Mouse (Mus musculus): ENCODE results near the gene Ssbp3.

Ssbp3 gene

GRCm38 (mm10) chr4:106985899-106986832 lies 75.7 kb downstream of the Ssbp3 start:
- no peak for DNase-seq (ENCODE audit: low read depth, low spot score)

DNA sequence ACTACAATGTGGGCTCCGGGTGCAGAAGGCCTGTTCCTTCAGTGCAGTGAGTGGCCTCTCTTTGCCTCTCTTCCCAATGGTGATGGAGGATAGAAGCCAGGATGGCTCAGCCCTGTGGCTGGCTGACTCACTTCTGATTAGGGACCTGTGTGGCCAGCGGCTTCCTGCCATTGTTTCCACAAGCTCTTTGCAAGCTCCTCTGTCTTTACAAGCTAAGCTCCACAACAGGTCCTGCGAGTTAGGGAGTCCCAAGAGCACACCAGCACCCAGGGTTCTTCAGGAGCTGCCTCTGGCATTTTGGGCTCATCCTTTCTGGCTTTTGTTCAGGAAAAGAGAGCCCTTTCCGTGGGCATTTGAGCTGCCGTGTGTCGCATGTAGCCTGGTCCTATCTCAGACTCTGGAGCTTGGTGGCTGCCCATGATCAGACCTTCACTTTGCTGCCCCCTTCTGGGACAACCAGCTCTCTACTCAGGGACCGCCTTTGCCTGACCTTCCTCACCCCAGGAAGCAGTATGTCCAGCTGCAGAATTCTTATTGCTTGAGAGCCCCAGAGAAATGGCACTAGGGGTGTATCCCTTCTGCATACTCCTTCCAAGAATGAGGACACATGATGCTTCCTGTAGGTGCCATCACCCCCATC lies 77.3 kb downstream of the Ssbp3 start:
- DNase-seq (ENCODE audit: low read depth, low spot score): peak; percentile 32

DNA sequence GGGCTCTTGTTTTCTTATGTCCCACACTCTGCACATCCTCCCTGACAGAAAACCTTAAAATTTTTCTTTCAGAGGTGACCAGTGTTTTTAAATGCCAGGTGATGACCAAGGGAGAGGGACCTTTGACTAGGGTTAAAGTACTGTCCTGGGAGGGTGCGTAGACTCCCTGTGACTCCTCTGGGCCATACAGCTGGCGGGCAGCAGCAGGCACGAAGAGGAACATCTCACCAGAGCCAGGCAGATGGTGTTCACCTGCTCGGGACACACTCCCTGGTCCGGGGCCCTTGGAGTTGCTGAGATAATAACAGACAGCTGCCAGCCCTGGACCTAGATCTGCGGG lies 78.4 kb downstream of the Ssbp3 start:
- no peak for DNase-seq (ENCODE audit: low read depth, low spot score)

- DNase-seq (ENCODE audit: low read depth, low spot score): no peak
These were observed 78.9 kb downstream of the Ssbp3 start for GRCm38 (mm10) chr4:106989226-106989983.

GRCm38 (mm10) chr4:106993053-106993452 lies 82.6 kb downstream of the Ssbp3 start:
- DNase-seq (ENCODE audit: low read depth, low spot score): no peak

GRCm38 (mm10) chr4:106994252-106994651 lies 83.8 kb downstream of the Ssbp3 start:
- no peak for DNase-seq (ENCODE audit: low read depth, low spot score)

- no peak for DNase-seq (ENCODE audit: low read depth, low spot score)
These were observed 84.6 kb downstream of the Ssbp3 start for GRCm38 (mm10) chr4:106995069-106995468.

DNA sequence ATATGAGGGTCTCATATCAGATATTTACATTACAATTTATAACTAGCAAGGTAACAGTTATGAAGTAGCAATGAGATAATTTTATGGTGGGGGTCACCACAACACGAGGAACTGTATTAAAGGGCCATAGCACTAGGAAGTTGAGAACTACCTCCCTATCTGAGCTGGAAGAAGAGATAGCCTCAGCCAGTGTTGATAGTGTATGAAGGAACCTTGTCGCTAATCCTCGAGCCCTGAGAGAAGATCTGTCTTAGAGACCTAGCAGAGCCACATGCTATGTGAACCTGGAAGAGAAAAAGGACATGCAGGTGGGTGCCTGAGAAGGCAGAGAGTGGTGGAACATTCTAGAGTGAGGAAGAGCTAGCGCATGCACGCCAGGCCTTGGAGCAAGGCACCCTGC lies 85.0 kb downstream of the Ssbp3 start:
- no peak for DNase-seq (ENCODE audit: low read depth, low spot score)

GRCm38 (mm10) chr4:106996305-106997076 lies 86.0 kb downstream of the Ssbp3 start:
- DNase-seq (ENCODE audit: low read depth, low spot score): no peak

DNA sequence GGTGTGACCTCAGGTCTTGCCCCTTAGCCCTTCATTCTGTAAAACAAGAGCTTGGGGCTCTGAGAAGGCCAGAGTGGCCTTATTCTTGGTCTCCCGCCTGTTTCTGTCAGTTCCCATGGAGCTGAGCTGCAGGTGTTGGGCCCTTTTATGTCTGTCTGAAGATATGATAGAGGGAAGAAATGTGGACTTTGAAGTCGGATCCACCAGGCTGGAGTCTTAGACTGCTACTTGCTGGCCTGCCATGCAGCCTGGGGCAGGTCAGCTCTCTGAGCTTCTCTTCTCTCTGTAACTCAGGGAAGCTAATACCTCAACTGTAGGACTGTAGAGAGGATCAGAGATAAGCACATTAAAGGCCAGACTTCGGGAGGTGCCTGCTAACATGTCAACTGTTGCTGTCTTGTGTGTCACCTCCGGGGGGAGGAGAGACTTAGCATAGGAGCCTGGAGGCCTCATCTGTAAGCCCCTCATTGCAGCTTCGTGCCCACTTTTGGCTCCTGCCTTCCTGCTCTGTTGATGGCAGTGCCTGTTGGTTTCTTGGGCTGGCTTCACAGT lies 90.8 kb downstream of the Ssbp3 start:
- DNase-seq (ENCODE audit: low read depth, low spot score): no peak

GRCm38 (mm10) chr4:107001916-107002488 lies 91.5 kb downstream of the Ssbp3 start:
- no peak for DNase-seq (ENCODE audit: low read depth, low spot score)

DNA sequence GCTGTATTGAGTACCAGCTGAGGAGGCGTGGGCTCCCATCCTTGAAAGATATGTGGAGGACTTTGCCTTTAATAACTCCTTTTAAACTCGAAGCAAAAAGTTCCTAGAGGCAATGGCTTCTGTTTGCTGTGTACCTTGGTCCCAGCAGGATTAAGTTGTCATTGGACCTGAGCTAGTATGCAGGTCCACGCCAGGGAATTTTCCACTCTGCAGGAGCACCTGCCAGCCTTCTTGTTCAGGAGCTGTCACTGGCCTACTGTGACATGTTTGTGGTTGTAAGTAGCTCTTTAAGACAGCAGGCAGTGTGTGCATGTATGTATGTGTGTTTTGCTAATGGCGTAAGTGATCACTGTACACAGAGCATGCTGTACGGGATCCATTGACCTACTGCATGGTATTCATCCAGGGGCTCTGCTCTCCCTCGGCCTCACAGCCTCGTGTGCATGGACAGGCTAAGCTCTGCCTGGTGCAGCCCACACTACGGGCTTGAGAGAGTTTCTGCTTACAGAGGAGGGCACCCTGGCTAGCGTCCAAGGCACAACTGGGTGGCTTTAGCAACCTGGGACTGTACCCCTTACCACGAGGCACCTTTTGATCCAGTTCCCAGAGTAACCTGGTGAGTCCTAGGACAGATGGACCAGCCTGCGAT lies 92.1 kb downstream of the Ssbp3 start:
- DNase-seq (ENCODE audit: low read depth, low spot score): no peak

GRCm38 (mm10) chr4:107003199-107003598 lies 92.7 kb downstream of the Ssbp3 start:
- no peak for DNase-seq (ENCODE audit: low read depth, low spot score)

- no peak for DNase-seq (ENCODE audit: low read depth, low spot score)
These were observed 93.3 kb downstream of the Ssbp3 start for GRCm38 (mm10) chr4:107003786-107004185.

GRCm38 (mm10) chr4:107004346-107004745 lies 93.8 kb downstream of the Ssbp3 start:
- no peak for DNase-seq (ENCODE audit: low read depth, low spot score)

- no peak for DNase-seq (ENCODE audit: low read depth, low spot score)
These were observed 94.7 kb downstream of the Ssbp3 start for GRCm38 (mm10) chr4:107005166-107005565.

DNA sequence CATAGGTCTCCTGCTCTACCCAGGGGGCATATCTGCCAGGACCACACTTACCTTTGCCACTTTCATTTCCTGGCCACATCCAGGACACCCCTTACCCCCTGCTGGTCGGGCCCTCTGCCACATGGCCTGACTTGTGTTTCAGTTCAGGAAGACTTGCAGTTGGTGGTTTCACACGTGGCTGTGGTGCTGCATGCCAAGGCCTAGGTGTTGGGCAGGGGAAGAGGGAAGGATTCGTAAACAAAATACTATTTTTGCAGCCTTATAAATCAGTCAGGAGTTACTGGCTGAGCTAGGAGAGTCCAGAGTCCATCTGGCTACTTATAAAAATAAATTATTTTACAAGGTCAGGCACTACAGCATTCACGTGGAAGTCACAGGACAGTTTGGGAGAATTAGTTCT lies 95.7 kb downstream of the Ssbp3 start:
- DNase-seq (ENCODE audit: low read depth, low spot score): no peak

- DNase-seq (ENCODE audit: low read depth, low spot score): no peak
These were observed 96.3 kb downstream of the Ssbp3 start for GRCm38 (mm10) chr4:107006807-107007206.

DNA sequence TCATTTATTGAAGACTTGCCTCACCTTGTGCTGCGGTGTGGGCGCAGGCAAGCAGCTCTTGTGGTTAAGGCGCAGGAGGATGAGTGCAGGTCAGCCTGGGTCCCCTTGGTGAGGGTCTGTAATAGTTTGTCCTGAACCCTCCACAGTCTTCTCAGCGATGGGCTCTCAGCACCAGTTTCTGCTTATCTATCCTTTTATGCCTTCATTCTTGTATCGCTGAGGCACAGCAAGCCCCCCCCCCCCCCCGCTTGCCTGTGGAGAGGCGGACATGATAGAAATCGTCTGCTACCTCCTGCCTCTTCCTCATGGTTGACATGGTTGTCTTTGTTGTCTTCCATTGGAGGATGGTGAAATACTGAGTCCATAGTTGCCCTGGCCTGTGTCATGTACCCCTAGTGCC lies 96.9 kb downstream of the Ssbp3 start:
- DNase-seq (ENCODE audit: low read depth, low spot score): no peak

DNA sequence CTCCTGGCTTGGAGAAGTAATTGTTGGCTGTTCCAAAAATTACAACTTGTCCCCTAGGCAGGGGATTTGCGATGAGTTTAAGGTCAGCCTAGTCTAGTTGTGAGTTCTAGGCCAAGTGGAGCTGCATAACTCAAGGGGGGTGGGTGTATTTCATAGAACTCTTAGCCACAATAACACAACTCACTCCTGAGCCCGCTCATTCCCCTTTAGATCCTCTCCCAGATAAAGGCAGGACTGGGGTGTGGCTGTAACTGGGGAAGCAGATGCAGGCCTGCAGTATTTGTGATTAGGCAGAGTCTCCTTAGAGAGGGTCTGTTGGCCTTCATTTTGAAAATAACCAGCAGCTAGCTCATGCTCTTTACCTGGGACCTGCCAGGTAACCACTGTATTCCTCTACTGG lies 97.7 kb downstream of the Ssbp3 start:
- no peak for DNase-seq (ENCODE audit: low read depth, low spot score)

Data from retina, adult 2 months (tissue).